Mouse (Mus musculus) liver, adult (tissue): ENCODE measurements around the gene Arsj.

Experiments
- GATA4 ChIP-seq: IDR thresholded peaks from 2 replicates; pipeline ENCODE4 v1.6.1; 2014; ENCODE audit warnings: mild to moderate bottlenecking, low read length; ENCODE audit not compliant: insufficient replicate concordance

Gene Arsj

GRCm38 (mm10) chr3:126384657-126385438 lies 21.4 kb downstream of the Arsj start:
- no peak for TF ChIP-seq GATA4

DNA sequence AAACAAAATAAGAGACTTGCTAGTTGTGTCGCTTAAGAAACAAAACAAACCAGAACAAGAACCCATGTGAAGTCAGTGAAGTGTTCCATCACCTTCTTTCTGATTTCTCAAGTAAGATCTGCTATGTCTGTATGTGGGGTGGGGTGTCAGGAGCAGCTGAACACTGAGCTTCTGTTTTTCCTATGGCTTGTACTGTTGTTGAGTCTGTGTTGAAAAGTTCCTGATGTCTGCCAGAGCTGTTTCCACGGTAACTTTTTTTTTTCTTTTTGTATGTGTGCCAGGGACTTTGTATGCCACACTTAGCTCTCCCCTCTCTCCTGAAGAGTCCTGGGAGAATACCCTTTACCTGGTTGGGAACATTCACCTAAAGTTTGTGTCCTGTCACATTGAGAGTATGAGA lies 34.0 kb downstream of the Arsj start:
- TF ChIP-seq GATA4: no peak

DNA sequence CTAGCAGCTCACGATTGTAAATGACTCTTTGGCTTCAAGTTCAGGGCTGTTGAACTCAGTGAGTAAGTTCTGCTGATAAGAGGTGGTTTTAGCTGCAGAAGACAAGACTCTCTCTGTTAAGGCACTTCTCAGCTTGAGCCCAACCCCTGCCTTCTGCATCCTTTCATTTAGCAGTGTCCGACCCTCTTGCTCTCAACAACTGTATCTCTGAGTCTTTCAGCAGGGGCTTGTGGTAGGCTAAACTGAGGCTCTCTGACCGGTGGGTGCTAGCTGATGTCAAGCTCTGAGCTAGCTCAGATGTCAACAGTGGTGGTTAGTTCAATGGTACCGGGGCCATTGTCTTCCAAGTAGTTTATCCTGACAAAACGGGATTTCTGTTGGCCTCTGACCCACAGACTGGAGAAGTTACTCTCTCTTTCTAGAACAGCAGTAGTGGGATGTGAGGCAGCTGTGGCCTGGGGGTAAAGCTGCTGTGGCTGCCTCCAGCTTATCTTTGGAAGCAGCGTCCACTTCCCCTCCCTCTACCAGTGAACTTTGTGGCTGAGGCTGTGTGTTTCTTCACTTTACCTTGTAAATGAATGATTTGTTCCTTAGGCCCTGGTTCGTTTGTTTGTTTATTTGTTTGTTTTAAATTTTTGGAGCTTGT lies 34.6 kb downstream of the Arsj start:
- TF ChIP-seq GATA4: no peak

GRCm38 (mm10) chr3:126400726-126401125 lies 37.2 kb downstream of the Arsj start:
- no peak for TF ChIP-seq GATA4

DNA sequence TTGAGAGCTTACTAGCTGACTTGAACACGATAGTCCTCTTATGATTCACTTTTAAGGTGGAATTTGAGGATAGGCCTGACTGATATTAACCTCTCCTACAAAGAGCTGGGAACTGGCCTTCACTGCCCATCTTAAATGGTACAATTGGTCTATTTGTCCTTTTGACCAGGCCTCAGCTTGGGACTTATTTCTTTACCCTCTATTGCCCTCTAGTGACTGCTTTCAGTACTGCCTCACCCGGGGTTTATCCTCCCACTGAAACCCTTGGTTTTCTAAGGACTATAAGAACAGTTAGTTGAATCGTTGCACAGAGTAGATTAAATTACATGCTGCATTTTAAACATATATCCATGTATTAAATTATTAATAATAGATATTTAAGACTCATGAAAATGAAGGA lies 39.4 kb downstream of the Arsj start:
- TF ChIP-seq GATA4: no peak

GRCm38 (mm10) chr3:126404199-126404598 lies 40.7 kb downstream of the Arsj start:
- no peak for TF ChIP-seq GATA4

DNA sequence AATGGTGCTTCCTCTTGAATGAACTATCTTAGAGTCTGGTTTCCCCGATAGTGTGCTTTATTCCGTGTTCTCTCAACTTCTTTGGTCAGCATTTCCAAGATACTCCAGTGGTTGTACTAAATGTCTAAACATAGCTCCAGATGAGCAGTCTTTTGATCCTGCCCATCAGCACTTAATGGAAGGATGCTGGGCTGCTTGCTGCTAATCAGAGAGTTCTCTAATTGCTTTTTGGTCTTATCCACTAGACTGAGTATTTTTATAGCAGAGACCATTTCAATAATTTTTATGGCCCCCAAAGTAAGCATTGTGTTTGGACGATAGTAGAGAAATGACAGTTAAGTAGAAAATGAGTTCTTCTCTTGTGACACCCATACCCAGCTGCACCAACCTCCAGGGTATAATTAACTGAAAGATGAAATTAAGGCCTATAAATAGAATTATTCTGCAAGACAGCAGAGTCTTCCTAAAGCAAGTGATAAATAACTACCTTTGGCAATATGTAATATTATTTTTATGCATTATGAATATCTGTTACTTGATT lies 67.1 kb downstream of the Arsj start:
- TF ChIP-seq GATA4: no peak

DNA sequence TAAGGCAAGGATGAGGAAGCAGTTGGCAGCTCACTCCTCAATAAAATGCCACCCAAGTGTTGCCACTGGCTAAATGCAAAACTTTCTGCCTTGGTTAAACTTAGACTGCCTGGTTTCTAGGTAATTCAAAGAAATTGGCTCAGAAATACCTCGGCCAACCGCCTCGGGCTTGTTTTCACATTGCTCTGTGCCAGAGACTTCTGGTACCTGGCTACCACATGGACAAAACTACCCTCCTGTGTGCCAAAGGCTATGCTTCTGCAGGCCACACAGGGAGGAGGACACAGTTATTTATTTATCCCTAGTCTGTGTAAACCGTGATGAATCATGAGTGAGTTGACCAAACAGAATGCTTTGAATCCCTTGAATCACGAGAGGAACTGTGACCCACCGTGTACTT lies 75.8 kb downstream of the Arsj start:
- no peak for TF ChIP-seq GATA4

- no peak for TF ChIP-seq GATA4
These were observed 85.6 kb downstream of the Arsj start for GRCm38 (mm10) chr3:126449058-126449457.

DNA sequence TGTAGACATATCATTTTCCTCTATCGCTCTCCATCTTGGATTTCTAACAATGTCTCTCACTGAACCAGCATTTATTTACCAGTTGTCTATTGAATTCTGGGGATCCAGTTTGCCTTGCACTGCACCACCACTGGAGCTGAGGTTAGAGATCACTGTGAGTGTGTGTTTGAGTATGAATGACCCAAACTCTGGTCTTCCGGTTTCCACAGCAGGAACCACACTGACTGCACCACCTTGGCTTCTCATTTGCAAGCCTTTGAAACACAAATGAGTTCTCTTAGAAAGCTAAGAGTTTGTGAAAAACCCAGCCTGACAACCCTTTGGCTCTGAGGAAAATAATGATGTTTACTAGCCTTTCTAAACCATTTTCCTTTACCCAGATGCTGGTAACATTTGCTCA lies 86.0 kb downstream of the Arsj start:
- TF ChIP-seq GATA4: no peak

DNA sequence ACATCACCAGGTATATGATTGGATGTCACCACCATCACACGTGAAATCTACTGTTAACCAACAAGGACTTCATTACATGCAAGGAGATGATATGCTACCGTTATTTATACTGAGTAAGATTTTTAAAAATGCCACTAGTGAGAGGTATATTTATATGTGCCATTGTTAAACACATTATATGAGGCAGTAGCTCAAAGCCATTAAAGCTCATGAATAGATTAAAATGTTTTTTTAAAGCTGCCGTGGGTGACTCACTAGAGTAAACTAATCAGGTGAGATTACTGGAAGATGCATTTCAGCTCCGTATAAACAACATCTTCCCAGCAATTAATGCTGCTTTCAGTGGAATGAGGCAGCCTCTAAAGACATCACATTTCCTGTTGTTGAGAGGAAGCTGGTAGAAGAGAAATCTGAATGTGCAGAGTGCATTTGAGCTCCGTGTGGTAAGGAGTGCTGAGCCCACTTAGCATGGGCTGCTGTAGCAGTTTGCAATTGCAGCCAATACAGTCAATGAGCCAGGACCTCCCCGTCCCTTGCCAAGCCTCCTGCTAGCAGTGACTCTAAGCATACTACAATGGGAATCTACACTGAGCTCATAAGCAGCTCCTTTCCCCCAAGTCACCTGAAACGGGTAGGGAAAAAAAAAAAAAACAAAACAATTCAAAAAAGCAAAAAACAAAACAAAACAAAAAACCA lies 92.5 kb downstream of the Arsj start:
- TF ChIP-seq GATA4: no peak

- no peak for TF ChIP-seq GATA4
These were observed 99.8 kb downstream of the Arsj start for GRCm38 (mm10) chr3:126463119-126463815.

DNA sequence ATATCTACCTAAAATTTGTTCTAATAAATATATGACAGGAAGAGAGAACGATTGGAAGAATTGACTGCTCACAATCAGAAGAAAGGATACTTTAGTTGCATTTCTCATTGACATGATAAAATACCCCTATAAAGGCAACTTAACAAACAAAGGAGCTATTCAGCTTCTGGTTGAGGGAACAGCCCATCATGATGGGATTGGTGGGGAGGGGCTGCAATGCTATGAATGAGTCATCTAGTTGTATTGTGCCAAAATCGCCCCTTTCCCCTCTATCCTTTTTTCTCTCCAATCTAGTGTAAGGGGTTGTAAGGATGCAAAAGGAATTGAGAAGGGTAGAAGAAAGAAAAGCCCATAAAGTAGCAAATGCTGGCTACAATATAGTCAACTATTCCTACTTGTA lies 100.8 kb downstream of the Arsj start:
- TF ChIP-seq GATA4: no peak
